Mouse (Mus musculus) ES-Bruce4 (cell line): ENCODE results near the gene Mvp.

Experiments
- CTCF ChIP-seq: IDR thresholded peaks from one replicate; pipeline ENCODE4 v1.8.1; 2011; ENCODE audit warnings: low read depth, low read length
- EP300 ChIP-seq: IDR thresholded peaks from 2 replicates; pipeline ENCODE4 v1.6.1; 2011; ENCODE audit warnings: low read depth, low read length; ENCODE audit not compliant: insufficient read depth
- POLR2A ChIP-seq: IDR thresholded peaks from one replicate; pipeline ENCODE4 v1.8.1; 2011; ENCODE audit warnings: low read length; ENCODE audit not compliant: insufficient read depth

DNA sequence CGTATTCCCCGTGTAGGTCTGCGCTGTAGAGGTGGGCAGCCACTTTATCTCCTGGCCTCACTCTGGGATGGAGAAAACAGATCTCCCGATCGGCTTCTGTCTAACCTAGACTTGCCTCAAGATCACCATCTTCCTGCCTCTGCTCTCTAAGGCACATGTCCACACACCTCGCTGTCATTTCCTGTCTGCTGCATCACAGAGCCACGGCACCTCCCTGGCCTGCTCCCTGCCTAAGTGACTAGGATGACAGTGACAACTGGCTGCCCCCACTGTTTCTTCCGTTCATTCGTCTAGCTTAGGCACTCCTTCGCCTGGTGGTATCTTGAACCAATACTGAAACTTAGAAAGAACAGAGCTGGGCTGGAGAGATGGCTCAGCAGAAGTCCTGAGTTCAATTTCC, 14.9 kb downstream of the Mvp start:
- TF ChIP-seq POLR2A = no peak
- TF ChIP-seq CTCF = no peak
- no peak for TF ChIP-seq EP300
